Mouse (Mus musculus) midbrain, embryonic 11.5 days (tissue): ENCODE results near the gene Cmtm3. TPM values are rescaled to one million over a fixed set of nuclear protein-coding genes. Genes with fewer than 3 reads are reported as not detected.
A peak's percentile ranks its signal among the peaks of the same experiment; 100 is the strongest.

Experiments used
- ATAC-seq: fragments of 200-750 bp; cut with Nextera tagmentation; 2 replicates; pipeline ENCODE4 v1.8.0; 2017; ENCODE audit warnings: moderate TSS enrichment, moderate library complexity; ENCODE audit not compliant: low FRiP score
- DNase-seq: peaks from one replicate; pipeline ENCODE4 v3.0.0; 2015; ENCODE audit warnings: low spot score; ENCODE audit errors: missing footprints
- H3K27ac ChIP-seq: fragments of 300-500 bp; sonication (generic); 2 replicates; pipeline ENCODE4 v1.5.1; 2014; ENCODE audit warnings: low read depth, low read length
- H3K27me3 ChIP-seq: fragments of 300-500 bp; sonication (generic); 2 replicates; pipeline ENCODE4 v1.6.1; 2014; ENCODE audit warnings: mild to moderate bottlenecking, low read length, moderate library complexity, mixed read lengths; ENCODE audit not compliant: control insufficient read depth, insufficient read depth
- H3K36me3 ChIP-seq: fragments of 300-500 bp; sonication (generic); 2 replicates; pipeline ENCODE4 v1.6.1; 2014; ENCODE audit warnings: mild to moderate bottlenecking, low read length, moderate library complexity, mixed read lengths; ENCODE audit not compliant: control insufficient read depth, insufficient read depth
- H3K4me1 ChIP-seq: fragments of 300-500 bp; sonication (generic); 2 replicates; pipeline ENCODE4 v1.6.1; 2014; ENCODE audit warnings: low read length; ENCODE audit not compliant: control insufficient read depth, insufficient read depth
- H3K4me2 ChIP-seq: fragments of 300-500 bp; sonication (generic); 2 replicates; pipeline ENCODE4 v1.6.1; 2014; ENCODE audit warnings: mild to moderate bottlenecking, moderate library complexity
- H3K4me3 ChIP-seq: fragments of 300-500 bp; sonication (generic); 2 replicates; pipeline ENCODE4 v1.5.1; 2014; ENCODE audit warnings: low read depth, low read length
- H3K9ac ChIP-seq: fragments of 300-500 bp; sonication (generic); 2 replicates; pipeline ENCODE4 v1.6.1; 2014; ENCODE audit warnings: low read length
- H3K9me3 ChIP-seq: fragments of 300-500 bp; sonication (generic); 2 replicates; pipeline ENCODE4 v1.6.1; 2016; ENCODE audit warnings: low read length; ENCODE audit not compliant: control insufficient read depth
- whole genome bisulfite sequencing: fragments of 180-500 bp; shearing (Covaris S2); extraction: QIAGEN DNeasy Blood & Tissue Kit; methylation state at CpG from one replicate; pipeline ENCODE4 v1.1.7; 2014; 5-methylcytosine and 5-hydroxymethylcytosine counted together
- polyA plus RNA-seq: library from polyadenylated mRNA; unstranded; fragments of >200 nt; fragmentation: Nextera tagmentation; extraction: Ambion mirVana; gene quantifications from 2 replicates; pipeline ENCODE4 v1.2.1, GENCODE M21; 2014

The Cmtm3 gene
- polyA plus RNA-seq, 1 experiment from 2014 or later: 74.3 TPM

- no peak overlapping the region for H3K4me3 ChIP-seq
- 64% methylated on average over 5 of the region's 5 CpGs for WGBS
- no peak overlapping the region for H3K27ac ChIP-seq
- no peaks in the 10 kb centered on the region for H3K36me3 ChIP-seq
- no peak for DNase-seq
- peaks cover 3% of the 10 kb centered on the region; the same call in 1 of the 2 replicates for H3K4me1 ChIP-seq
- no peaks in the 10 kb centered on the region for H3K27me3 ChIP-seq
- H3K9ac ChIP-seq: no peak overlapping the region
- H3K4me2 ChIP-seq: no peak overlapping the region
- peak; percentile 74 for ATAC-seq
- no peaks in the 10 kb centered on the region for H3K9me3 ChIP-seq
Observed at GRCm38 (mm10) chr8:104353186-104353585, 14.0 kb downstream of the Cmtm3 start.

- Histone ChIP-seq H3K4me3 (no peak overlapping the region), H3K4me1 (peaks cover 3% of the 10 kb centered on the region; the same call in 1 of the 2 replicates), H3K4me2 (no peak overlapping the region), H3K9ac (no peak overlapping the region), H3K27ac (no peak overlapping the region), H3K27me3 (no peaks in the 10 kb centered on the region), H3K9me3 (no peaks in the 10 kb centered on the region), H3K36me3 (no peaks in the 10 kb centered on the region)
- WGBS: 94% methylated on average over 10 of the region's 10 CpGs
- ATAC-seq (no peak), DNase-seq (no peak)
Observed at GRCm38 (mm10) chr8:104354504-104354903, 15.3 kb downstream of the Cmtm3 start.

GRCm38 (mm10) chr8:104358637-104359036, 19.4 kb downstream of the Cmtm3 start:
- no peaks in the 10 kb centered on the region for H3K4me1 ChIP-seq
- H3K36me3 ChIP-seq: no peaks in the 10 kb centered on the region
- ATAC-seq (no peak), DNase-seq (peak; percentile 17)
- no peak overlapping the region for H3K9ac ChIP-seq
- H3K4me2 ChIP-seq: no peak overlapping the region
- H3K27ac ChIP-seq: no peak overlapping the region
- no peaks in the 10 kb centered on the region for H3K9me3 ChIP-seq
- no peaks in the 10 kb centered on the region for H3K27me3 ChIP-seq
- H3K4me3 ChIP-seq: no peak overlapping the region
- WGBS: 76% methylated on average over 3 of the region's 3 CpGs

GRCm38 (mm10) chr8:104359778-104360456, 20.7 kb downstream of the Cmtm3 start:
- Histone ChIP-seq H3K36me3 (no peaks in the 10 kb centered on the region), H3K9ac (no peak overlapping the region), H3K27ac (no peak overlapping the region), H3K4me3 (no peak overlapping the region), H3K27me3 (no peaks in the 10 kb centered on the region), H3K4me2 (no peak overlapping the region), H3K9me3 (no peaks in the 10 kb centered on the region), H3K4me1 (no peaks in the 10 kb centered on the region)
- 66% methylated on average over 15 of the region's 15 CpGs for WGBS
- ATAC-seq (no peak), DNase-seq (peak; percentile 61)

- Histone ChIP-seq H3K27ac (no peak overlapping the region), H3K27me3 (no peaks in the 10 kb centered on the region), H3K4me1 (no peaks in the 10 kb centered on the region), H3K9me3 (no peaks in the 10 kb centered on the region), H3K4me3 (no peak overlapping the region), H3K4me2 (no peak overlapping the region), H3K36me3 (no peaks in the 10 kb centered on the region), H3K9ac (no peak overlapping the region)
- no peak for DNase-seq
- 89% methylated on average over 9 of the region's 9 CpGs for WGBS
- no peak for ATAC-seq
Observed at GRCm38 (mm10) chr8:104365695-104366094, 26.5 kb downstream of the Cmtm3 start.

GRCm38 (mm10) chr8:104367398-104367797, 28.2 kb downstream of the Cmtm3 start:
- no peak overlapping the region for H3K4me3 ChIP-seq
- H3K4me2 ChIP-seq: no peak overlapping the region
- 69% methylated on average over 5 of the region's 5 CpGs for WGBS
- H3K27me3 ChIP-seq: no peaks in the 10 kb centered on the region
- DNase-seq: peak; percentile 76
- ATAC-seq: no peak
- no peaks in the 10 kb centered on the region for H3K9me3 ChIP-seq
- H3K4me1 ChIP-seq: no peaks in the 10 kb centered on the region
- H3K9ac ChIP-seq: no peak overlapping the region
- H3K27ac ChIP-seq: no peak overlapping the region
- H3K36me3 ChIP-seq: no peaks in the 10 kb centered on the region

GRCm38 (mm10) chr8:104369591-104369990, 30.4 kb downstream of the Cmtm3 start:
- Histone ChIP-seq H3K9me3 (no peaks in the 10 kb centered on the region), H3K4me1 (no peaks in the 10 kb centered on the region), H3K9ac (no peak overlapping the region), H3K27me3 (no peaks in the 10 kb centered on the region), H3K4me3 (no peak overlapping the region), H3K36me3 (no peaks in the 10 kb centered on the region), H3K27ac (no peak overlapping the region), H3K4me2 (no peak overlapping the region)
- WGBS: 85% methylated on average over 12 of the region's 12 CpGs
- ATAC-seq (no peak), DNase-seq (peak; percentile 54)

GRCm38 (mm10) chr8:104370071-104370470, 30.9 kb downstream of the Cmtm3 start:
- H3K4me3 ChIP-seq: no peak overlapping the region
- H3K27me3 ChIP-seq: no peaks in the 10 kb centered on the region
- DNase-seq (no peak), ATAC-seq (no peak)
- H3K27ac ChIP-seq: no peak overlapping the region
- H3K36me3 ChIP-seq: no peaks in the 10 kb centered on the region
- H3K4me2 ChIP-seq: no peak overlapping the region
- H3K4me1 ChIP-seq: no peaks in the 10 kb centered on the region
- no peaks in the 10 kb centered on the region for H3K9me3 ChIP-seq
- WGBS: 80% methylated on average over 6 of the region's 6 CpGs
- H3K9ac ChIP-seq: no peak overlapping the region

- H3K27me3 ChIP-seq: no peaks in the 10 kb centered on the region
- no peak overlapping the region for H3K4me3 ChIP-seq
- H3K27ac ChIP-seq: no peak overlapping the region
- DNase-seq (peak; percentile 47), ATAC-seq (no peak)
- H3K9me3 ChIP-seq: no peaks in the 10 kb centered on the region
- H3K4me2 ChIP-seq: no peak overlapping the region
- no peaks in the 10 kb centered on the region; the same call in 1 of the 2 replicates for H3K4me1 ChIP-seq
- no peaks in the 10 kb centered on the region for H3K36me3 ChIP-seq
- no peak overlapping the region for H3K9ac ChIP-seq
- 87% methylated on average over 6 of the region's 6 CpGs for WGBS
Observed at GRCm38 (mm10) chr8:104371121-104371520, 31.9 kb downstream of the Cmtm3 start.
